Mouse (Mus musculus) forebrain, embryonic 12.5 days (tissue): ENCODE results near the gene Gm47985. TPM values are rescaled to one million over a fixed set of nuclear protein-coding genes. Genes with fewer than 3 reads are reported as not detected.

Experiments
- ATAC-seq: fragments of 200-750 bp; cut with Nextera tagmentation; 2 replicates; pipeline ENCODE4 v1.8.0; 2017; ENCODE audit warnings: moderate TSS enrichment; ENCODE audit not compliant: low FRiP score
- H3K27ac ChIP-seq: fragments of 300-500 bp; sonication (generic); 2 replicates; pipeline ENCODE4 v1.5.1; 2016; ENCODE audit warnings: mild to moderate bottlenecking
- H3K27me3 ChIP-seq: fragments of 300-500 bp; sonication (generic); 2 replicates; pipeline ENCODE4 v1.6.1; 2016; ENCODE audit warnings: mild to moderate bottlenecking
- H3K36me3 ChIP-seq: fragments of 300-500 bp; sonication (generic); replicated peaks from 2 replicates; pipeline ENCODE4 v1.6.1; 2016; ENCODE audit warnings: mild to moderate bottlenecking
- H3K4me1 ChIP-seq: fragments of 300-500 bp; sonication (generic); 2 replicates; pipeline ENCODE4 v1.6.1; 2016
- H3K4me2 ChIP-seq: fragments of 300-500 bp; sonication (generic); 2 replicates; pipeline ENCODE4 v1.6.1; 2016; ENCODE audit warnings: mild to moderate bottlenecking, moderate library complexity
- H3K4me3 ChIP-seq: fragments of 300-500 bp; sonication (generic); replicated peaks from 2 replicates; pipeline ENCODE4 v1.5.1; 2016; ENCODE audit warnings: mild to moderate bottlenecking
- H3K9ac ChIP-seq: fragments of 300-500 bp; sonication (generic); 2 replicates; pipeline ENCODE4 v1.6.1; 2016; ENCODE audit warnings: mild to moderate bottlenecking
- H3K9me3 ChIP-seq: fragments of 300-500 bp; sonication (generic); 2 replicates; pipeline ENCODE4 v1.6.1; 2016
- WGBS: fragments of 180-500 bp; shearing (Covaris S2); methylation state at CpG from one replicate; pipeline ENCODE4 v1.1.7; 2016; 5-methylcytosine and 5-hydroxymethylcytosine counted together
- polyA plus RNA-seq: library from polyadenylated mRNA; unstranded; fragments of >200 nt; fragmentation: Nextera tagmentation; extraction: Ambion mirVana; gene quantifications from 2 replicates; pipeline ENCODE4 v1.2.1, GENCODE M21; 2016

Gm47985 gene
- polyA plus RNA-seq, 1 experiment from 2014 or later: 0.95 TPM

DNA sequence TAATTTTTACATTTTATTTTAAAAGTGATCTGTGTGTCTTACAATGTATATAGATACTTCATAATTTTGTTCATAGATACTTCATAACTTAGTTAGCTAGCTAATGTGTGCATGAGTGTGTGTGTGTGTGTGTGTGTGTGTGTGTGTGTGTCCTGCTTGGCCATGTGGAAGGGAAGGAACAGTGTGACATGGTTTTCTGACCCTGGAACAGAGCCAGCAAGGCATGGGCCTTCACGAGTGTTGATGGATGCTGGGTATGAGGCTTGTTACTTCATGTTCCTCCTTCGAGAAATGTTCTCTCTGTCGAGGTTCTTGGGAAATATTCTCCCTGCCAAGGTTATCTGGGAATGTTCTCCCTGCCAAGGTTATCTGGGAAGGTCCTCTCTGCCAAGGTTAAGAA, 51.4 kb downstream of the Gm47985 start:
- Histone ChIP-seq H3K9me3 (no peaks in the 10 kb centered on the region), H3K36me3 (no peaks in the 10 kb centered on the region), H3K4me1 (peaks cover 10% of the 10 kb centered on the region), H3K4me3 (no peak overlapping the region), H3K27me3 (no peaks in the 10 kb centered on the region), H3K27ac (no peak overlapping the region), H3K9ac (no peak overlapping the region), H3K4me2 (no peak overlapping the region)
- 94% methylated on average over 3 of the region's 3 CpGs for WGBS
- no peak for ATAC-seq

Other genes with a start within 250 kb of the Gm47985 start
- gene Hmcn1, start 189.1 kb upstream of the Gm47985 start, polyA plus RNA-seq: 4.9 and 8.1 TPM in 2 replicates
- gene Gm8947, start 9.8 kb downstream of the Gm47985 start, polyA plus RNA-seq: 0.17 TPM in 1 of 2 replicates, not detected in the other
- not detected in 2 replicates for gene Gm47995, start 15.9 kb downstream of the Gm47985 start, polyA plus RNA-seq
- 0.60 TPM in 1 of 2 replicates, not detected in the other for gene 3110040M04Rik, start 21.6 kb downstream of the Gm47985 start, polyA plus RNA-seq
- gene Gm47996, start 27.6 kb downstream of the Gm47985 start, polyA plus RNA-seq: not detected in 2 replicates
- gene Ivns1abp, start 161.9 kb downstream of the Gm47985 start, polyA plus RNA-seq: 446 and 474 TPM in 2 replicates
- 26.9 and 27.1 TPM in 2 replicates for gene Swt1, start 245.9 kb downstream of the Gm47985 start, polyA plus RNA-seq
- 60.1 and 63.3 TPM in 2 replicates for gene Trmt1l, start 246.0 kb downstream of the Gm47985 start, polyA plus RNA-seq